Mouse (Mus musculus): ENCODE results near the gene Fsd1l.

- TF ChIP-seq CTCF (IDR thresholded peaks at IDR 0.05; ENCODE audit: extremely low read depth, insufficient read length, insufficient replicate concordance, low read depth, low read length) (no peak), POLR2A (IDR thresholded peaks at IDR 0.05; ENCODE audit: low read depth, low read length) (no peak)
Measured at GRCm38 (mm10) chr4:53728121-53728520, 96.8 kb downstream of the Fsd1l start.

All from small intestine, adult 2 months (tissue).